Mouse (Mus musculus) right cerebral cortex, postnatal 36 days (tissue): ENCODE measurements around the gene Adamtsl3.

Experiments
- DNase-seq, 2 experiments: peaks; one replicate each; pipeline ENCODE4 v3.0.0; 2022; ENCODE audit warnings: low spot score in 2 of 2, mixed read lengths in 1 of 2

Gene Adamtsl3

DNA sequence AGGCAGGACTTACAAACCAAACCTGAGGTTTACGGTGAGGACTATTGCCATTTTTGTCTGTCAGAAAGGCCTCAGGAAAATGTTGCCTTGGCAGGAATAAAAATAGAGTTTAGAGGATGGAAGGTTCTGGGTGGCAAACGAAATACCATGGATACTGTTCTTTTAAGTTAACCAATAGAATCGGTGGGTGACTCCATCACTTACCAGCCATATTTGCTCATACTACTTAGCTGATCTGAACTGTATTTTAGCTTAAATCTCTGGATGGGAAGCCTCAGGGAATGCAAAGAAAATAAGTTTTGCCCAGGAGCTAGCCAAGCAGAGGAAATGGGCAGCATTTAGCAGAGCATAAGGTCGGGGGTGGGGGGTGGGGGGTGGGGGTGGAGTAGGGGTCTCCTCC lies 312.4 kb downstream of the Adamtsl3 start:
- no peak for DNase-seq

- DNase-seq, result peak; percentile 97 to 98
Measured at GRCm38 (mm10) chr7:82648353-82649080, 313.0 kb downstream of the Adamtsl3 start, which contains the start of the genes Saxo2 and Efl1. Gene Saxo2, minus strand, starts transcription at chr7:82648528. Gene Efl1, plus strand, starts transcription at chr7:82648614.

DNA sequence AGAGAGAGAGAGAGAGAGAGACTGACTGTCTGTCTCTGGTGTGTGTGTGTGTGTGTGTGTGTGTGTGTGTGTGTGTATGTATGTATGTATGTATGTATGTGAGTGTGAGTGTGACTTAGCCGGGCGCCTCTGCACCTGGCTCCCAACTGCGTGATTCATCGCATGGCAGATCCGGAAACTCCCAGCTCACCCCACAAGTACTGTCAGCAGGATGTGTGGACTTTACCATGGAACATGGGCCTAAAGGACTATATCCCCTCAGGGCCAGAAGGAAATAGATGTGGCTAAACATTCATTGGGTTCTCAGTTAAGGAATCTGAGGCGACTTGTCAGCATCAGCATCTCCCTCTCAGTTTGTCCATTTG lies 313.6 kb downstream of the Adamtsl3 start:
- peak in 1 of 2 experiments; percentile 11 for DNase-seq
